Mouse (Mus musculus) C2C12 (cell line): ENCODE data around the gene Slc26a5.

Source experiments
- CEBPB ChIP-seq: IDR thresholded peaks from one replicate; pipeline ENCODE4 v1.6.1; 2011; ENCODE audit warnings: low read depth, mild to moderate bottlenecking, control low read depth, moderate library complexity
- CTCF ChIP-seq: IDR thresholded peaks from one replicate; pipeline ENCODE4 v1.5.1; 2011; ENCODE audit not compliant: control insufficient read depth, insufficient read depth, insufficient read length
- FOSL1 ChIP-seq: IDR thresholded peaks from one replicate; pipeline ENCODE4 v1.8.0; 2011; ENCODE audit warnings: mild to moderate bottlenecking, low read length; ENCODE audit not compliant: poor library complexity, insufficient read depth, severe bottlenecking
- MAX ChIP-seq: IDR thresholded peaks from one replicate; pipeline ENCODE4 v1.6.1; 2011; ENCODE audit warnings: mild to moderate bottlenecking, control low read depth
- MYOD1 ChIP-seq: IDR thresholded peaks from one replicate; pipeline ENCODE4 v1.6.1; 2011; ENCODE audit warnings: low read depth; ENCODE audit not compliant: control insufficient read depth, insufficient read length
- MYOG ChIP-seq: IDR thresholded peaks from one replicate; pipeline ENCODE4 v1.6.1; 2011; ENCODE audit not compliant: control insufficient read depth, insufficient read length; ENCODE audit errors: extremely low read depth
- USF1 ChIP-seq: IDR thresholded peaks from one replicate; pipeline ENCODE4 v1.6.1; 2011; ENCODE audit warnings: low read depth, mild to moderate bottlenecking, control low read depth, moderate library complexity

GRCm38 (mm10) chr5:21847438-21847837, 18.0 kb downstream of the Slc26a5 start:
- TF ChIP-seq CTCF (no peak), MAX (no peak), MYOD1 (no peak), MYOG (no peak), FOSL1 (no peak), CEBPB (no peak), USF1 (no peak)
